Mouse (Mus musculus): Measurements from ENCODE around the gene Btbd6. TPM values are rescaled to one million over a fixed set of nuclear protein-coding genes. Genes with fewer than 3 reads are reported as not detected.

The Btbd6 gene
- polyA plus RNA-seq, 1 experiment from 2014 or later, result 30.3 TPM

DNA sequence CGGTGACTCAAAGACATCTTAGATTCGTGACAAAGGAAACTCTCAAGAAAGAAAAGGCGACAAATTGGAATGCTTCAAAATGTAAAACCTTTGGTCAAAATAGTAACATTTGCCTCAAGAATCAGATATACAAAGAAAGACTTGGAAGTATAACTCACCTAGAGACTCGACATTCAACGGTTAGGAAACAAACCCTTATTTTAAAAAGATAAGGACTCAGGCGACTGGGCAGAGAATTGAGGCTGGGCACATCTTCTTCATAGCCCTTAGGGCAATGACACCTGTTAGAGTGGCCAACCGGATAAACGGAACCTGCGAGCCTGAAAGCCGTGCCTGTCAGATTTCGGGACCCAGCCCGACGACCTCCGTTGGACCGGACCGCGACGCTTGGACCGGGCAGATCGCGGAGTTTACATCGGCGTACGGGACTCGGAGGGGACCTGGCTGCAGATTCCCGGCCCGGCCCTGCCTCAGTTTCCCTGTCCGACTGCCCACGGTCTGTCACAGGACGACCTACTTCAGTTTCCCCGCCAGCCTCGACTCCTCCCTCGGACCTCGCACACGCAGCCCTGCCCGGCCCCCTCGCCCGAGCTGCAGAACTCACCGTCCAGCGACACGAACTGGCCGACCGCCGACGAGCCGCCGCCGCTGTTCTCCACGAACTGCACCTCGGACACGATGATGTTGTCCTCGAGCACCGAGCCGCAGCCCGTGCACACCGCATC, 23.4 kb downstream of the Btbd6 start:
- Histone ChIP-seq H3K36me3 (ENCODE audit: poor library complexity, severe bottlenecking) (peaks cover 18% of the 10 kb centered on the region; the same call in 1 of the 2 replicates), H3K9me3 (replicated peaks) (no peaks in the 10 kb centered on the region), H3K4me1 (peaks cover 24% of the 10 kb centered on the region), H3K9ac (peak overlapping the region; percentile 96), H3K4me2 (peak overlapping the region; percentile 88), H3K27ac (peak overlapping the region; percentile 89), H3K4me3 (peak overlapping the region; percentile 86), H3K27me3 (no peaks in the 10 kb centered on the region)
- no peak for ATAC-seq
- WGBS, result 1% methylated on average over 54 of the region's 56 CpGs

DNA sequence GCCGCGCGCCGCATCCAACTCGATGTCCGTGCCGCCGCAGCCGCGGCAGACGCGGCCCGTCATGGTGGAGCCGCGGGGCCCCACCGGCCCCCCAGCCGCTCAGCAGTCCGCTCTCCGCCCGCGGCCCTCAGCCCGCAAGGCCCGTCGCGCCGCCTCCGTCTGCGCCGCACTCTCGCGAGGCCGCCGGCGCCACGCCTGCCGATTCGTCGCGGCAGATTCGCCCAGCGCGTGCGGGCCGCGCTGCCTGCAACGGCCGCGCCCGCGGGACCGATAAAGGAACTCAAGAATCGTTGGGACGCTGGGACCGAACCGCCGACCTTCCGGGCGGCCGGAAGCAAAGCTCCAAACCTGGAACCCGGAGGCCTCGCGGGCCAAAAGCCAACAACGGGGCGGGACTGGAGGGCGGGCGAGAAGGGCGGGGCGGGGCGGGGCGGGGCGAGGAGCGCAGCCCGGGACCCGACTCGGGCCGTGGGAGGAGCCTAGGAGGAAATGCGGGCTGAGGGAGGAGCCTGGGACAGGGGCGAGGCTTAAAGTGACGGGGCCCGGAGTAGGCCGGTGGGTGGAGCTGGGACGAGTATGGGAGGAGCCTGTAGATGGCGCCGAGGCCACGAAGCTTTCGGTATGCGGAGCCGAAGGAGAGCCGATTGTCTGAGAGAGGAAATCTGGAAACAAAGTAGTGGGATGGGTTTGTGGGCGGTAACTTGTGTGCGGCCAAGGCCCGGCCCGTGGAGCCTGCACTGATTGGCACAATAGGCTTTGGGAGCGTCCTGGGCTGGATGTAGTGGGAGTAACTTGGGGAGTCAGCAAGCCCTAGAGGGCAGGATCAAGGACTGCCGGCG, 24.2 kb downstream of the Btbd6 start, which contains the start of gene Brf1:
Gene Brf1 (minus strand): TSS at position 411 of the 839 bp plus-strand sequence.
- Histone ChIP-seq H3K4me3 (peak within 1 kb of the TSS; percentile 86), H3K9me3 (replicated peaks) (no peaks in the 10 kb centered on the region), H3K36me3 (ENCODE audit: poor library complexity, severe bottlenecking) (peaks cover 17% of the 10 kb centered on the region; the same call in 1 of the 2 replicates), H3K4me1 (peaks cover 24% of the 10 kb centered on the region), H3K4me2 (peak within 1 kb of the TSS; percentile 88), H3K27ac (peak within 1 kb of the TSS; percentile 89), H3K27me3 (no peaks in the 10 kb centered on the region), H3K9ac (peak within 1 kb of the TSS; percentile 96)
- ATAC-seq, result peak; percentile 99
- under 1% methylated on average over 95 of the region's 96 CpGs for WGBS

DNA sequence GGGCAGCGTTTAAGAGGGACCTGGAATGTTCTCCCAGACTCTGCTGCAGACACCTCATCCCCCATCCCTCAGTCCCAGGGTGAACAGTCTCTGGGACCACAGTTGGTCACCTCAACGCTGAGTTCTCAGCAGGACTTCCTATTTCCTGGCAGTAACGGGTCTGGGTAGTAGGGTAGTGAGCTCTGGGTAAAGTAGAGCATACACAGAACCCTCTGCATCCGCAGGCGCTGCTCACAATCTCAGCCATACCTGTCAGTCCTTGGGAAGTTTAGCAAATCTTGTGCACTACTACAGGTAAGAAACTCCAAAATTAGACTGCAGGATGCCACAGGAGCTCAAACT, 24.8 kb downstream of the Btbd6 start:
- WGBS, result 6% methylated on average over 5 of the region's 5 CpGs
- Histone ChIP-seq H3K27me3 (no peaks in the 10 kb centered on the region), H3K4me2 (peak overlapping the region; percentile 70), H3K9ac (peak overlapping the region; percentile 72), H3K4me1 (peaks cover 24% of the 10 kb centered on the region), H3K9me3 (replicated peaks) (no peaks in the 10 kb centered on the region), H3K4me3 (peak overlapping the region; percentile 86), H3K36me3 (ENCODE audit: poor library complexity, severe bottlenecking) (peaks cover 11% of the 10 kb centered on the region; the same call in 1 of the 2 replicates), H3K27ac (peak overlapping the region; percentile 82)
- ATAC-seq, result no peak

DNA sequence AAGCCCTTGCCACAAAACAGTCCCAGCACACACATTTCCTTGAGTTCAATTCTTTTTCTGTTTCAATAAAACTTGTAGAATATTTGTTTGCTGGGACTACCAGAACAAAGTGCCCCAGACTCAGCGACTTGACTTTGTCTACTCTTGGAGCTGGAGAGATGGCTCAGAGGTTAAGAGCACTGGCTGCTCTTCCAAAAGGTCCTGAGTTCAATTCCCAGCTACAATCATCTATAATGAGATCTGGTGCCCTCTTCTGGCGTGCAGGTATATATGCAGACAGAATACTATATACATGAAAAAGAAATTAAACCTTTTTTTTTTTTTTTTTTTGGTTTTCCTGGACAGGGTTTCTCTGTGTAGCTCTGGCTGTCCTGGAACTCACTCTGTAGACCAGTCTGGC, 26.4 kb downstream of the Btbd6 start:
- Histone ChIP-seq H3K4me2 (no peak overlapping the region), H3K4me3 (no peak overlapping the region), H3K4me1 (peaks cover 24% of the 10 kb centered on the region), H3K36me3 (ENCODE audit: poor library complexity, severe bottlenecking) (no peaks in the 10 kb centered on the region), H3K9me3 (replicated peaks) (no peaks in the 10 kb centered on the region), H3K27me3 (no peaks in the 10 kb centered on the region), H3K27ac (no peak overlapping the region), H3K9ac (no peak overlapping the region)
- WGBS, result 42% methylated on average over 2 of the region's 2 CpGs
- no peak for ATAC-seq

DNA sequence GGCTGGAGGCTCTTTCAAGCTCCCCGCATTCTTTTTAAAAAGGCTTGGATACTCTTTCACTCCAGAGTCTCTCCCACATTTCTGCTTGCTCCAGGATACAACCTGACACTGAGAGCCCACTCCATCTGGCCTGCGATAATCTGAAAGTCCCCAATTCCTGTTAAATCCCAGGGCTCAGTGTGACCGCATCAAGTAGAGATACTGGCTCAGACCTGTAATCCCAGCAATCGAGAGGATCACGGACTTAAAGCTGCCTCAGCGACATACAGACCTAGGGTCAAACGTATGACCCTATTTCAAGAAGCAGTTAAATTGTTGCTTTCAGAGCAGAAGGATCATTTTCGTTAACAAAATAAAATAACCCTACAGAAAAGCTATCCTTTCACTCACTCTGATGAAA, 27.7 kb downstream of the Btbd6 start:
- Histone ChIP-seq H3K4me1 (peaks cover 13% of the 10 kb centered on the region), H3K9ac (no peak overlapping the region), H3K27ac (no peak overlapping the region), H3K9me3 (replicated peaks) (no peaks in the 10 kb centered on the region), H3K27me3 (no peaks in the 10 kb centered on the region), H3K4me2 (no peak overlapping the region), H3K4me3 (no peak overlapping the region), H3K36me3 (ENCODE audit: poor library complexity, severe bottlenecking) (no peaks in the 10 kb centered on the region)
- no peak for ATAC-seq
- 80% methylated on average over 8 of the region's 8 CpGs for WGBS

DNA sequence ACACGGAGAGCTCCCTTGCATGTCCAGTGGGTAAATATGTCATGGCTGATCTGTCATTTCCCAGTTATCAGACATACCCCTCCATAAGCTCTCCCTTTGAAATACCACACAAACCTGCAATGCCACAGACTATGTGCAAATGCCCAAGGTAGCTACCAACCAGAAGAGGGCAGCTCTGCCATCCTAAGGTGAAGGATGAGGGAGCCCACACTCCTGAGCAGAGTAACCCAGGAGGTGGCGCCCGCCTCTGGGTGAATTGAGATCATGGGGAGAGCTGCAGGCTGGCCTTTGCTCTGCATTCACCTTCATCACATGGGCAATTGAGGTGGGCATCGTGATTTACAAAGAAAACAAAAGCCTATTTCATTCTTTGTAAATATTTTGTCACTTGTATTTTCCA, 28.7 kb downstream of the Btbd6 start:
- no peak overlapping the region for H3K9ac ChIP-seq
- H3K27ac ChIP-seq, result no peak overlapping the region
- H3K4me1 ChIP-seq, result peaks cover 5% of the 10 kb centered on the region
- H3K9me3 ChIP-seq (replicated peaks), result no peaks in the 10 kb centered on the region
- H3K27me3 ChIP-seq, result no peaks in the 10 kb centered on the region
- no peak for ATAC-seq
- WGBS, result 24% methylated on average over 4 of the region's 4 CpGs
- no peak overlapping the region for H3K4me3 ChIP-seq
- H3K4me2 ChIP-seq, result no peak overlapping the region
- H3K36me3 ChIP-seq (ENCODE audit: poor library complexity, severe bottlenecking), result no peaks in the 10 kb centered on the region

DNA sequence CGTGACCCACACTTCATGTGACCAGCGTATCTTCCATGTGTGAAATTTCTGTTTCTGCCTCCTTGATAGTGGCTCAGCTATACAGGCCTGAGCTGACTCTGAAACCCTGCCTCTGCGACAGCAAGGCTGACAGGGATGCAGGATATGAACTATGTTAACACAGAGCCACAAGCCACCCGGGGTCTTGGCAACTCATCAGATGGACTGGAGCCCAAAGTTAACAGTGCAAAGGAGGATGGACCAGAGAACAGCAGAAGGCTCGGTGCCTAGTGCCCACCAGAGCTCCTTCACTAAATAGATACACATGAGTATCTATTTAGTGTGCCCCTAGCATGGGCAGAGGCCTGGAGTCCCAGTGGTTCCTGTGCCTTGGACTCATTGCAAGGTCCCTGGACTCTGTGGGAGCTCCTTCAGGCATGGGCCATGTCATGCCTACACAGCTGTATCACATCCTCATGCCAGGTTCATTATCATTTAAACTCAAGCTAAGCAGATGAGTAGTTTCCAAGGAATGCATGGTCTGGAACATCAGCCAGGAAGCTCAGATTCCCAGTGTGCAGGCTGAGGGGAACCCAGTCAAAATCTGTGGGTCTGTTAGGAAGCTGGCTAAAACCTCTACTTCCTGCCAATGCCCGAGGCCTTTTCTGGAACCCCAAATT, 35.5 kb downstream of the Btbd6 start:
- Histone ChIP-seq H3K27me3 (no peaks in the 10 kb centered on the region), H3K4me3 (no peak overlapping the region), H3K27ac (no peak overlapping the region), H3K4me2 (no peak overlapping the region), H3K4me1 (peaks cover 33% of the 10 kb centered on the region), H3K9me3 (replicated peaks) (no peaks in the 10 kb centered on the region), H3K9ac (no peak overlapping the region), H3K36me3 (ENCODE audit: poor library complexity, severe bottlenecking) (no peaks in the 10 kb centered on the region)
- WGBS, result 87% methylated on average over 6 of the region's 6 CpGs
- ATAC-seq, result no peak

DNA sequence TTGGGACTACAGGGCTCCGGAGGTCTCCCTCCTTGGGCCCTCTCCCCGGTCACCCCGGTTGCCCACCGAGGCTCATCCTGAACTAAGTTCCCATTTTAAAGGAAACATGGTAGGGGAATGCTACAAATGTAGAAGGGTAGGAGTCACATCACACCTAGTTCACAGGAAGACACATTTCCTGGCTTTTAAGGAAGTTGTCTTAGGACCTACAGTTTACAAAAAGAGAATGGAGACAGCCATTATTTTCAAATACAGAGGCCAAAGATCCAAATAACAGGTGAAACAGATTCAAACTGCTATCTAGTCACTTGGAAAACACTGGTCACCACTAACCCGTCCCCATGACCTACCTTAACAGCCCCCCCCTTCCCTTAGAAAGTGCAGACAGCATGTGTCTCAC, 36.2 kb downstream of the Btbd6 start:
- Histone ChIP-seq H3K4me3 (no peak overlapping the region), H3K4me1 (peaks cover 39% of the 10 kb centered on the region), H3K27ac (peak overlapping the region; percentile 32; the same call in 1 of the 2 replicates), H3K9me3 (replicated peaks) (no peaks in the 10 kb centered on the region), H3K9ac (no peak overlapping the region), H3K27me3 (no peaks in the 10 kb centered on the region), H3K36me3 (ENCODE audit: poor library complexity, severe bottlenecking) (no peaks in the 10 kb centered on the region), H3K4me2 (no peak overlapping the region)
- 90% methylated on average over 5 of the region's 5 CpGs for WGBS
- no peak for ATAC-seq

DNA sequence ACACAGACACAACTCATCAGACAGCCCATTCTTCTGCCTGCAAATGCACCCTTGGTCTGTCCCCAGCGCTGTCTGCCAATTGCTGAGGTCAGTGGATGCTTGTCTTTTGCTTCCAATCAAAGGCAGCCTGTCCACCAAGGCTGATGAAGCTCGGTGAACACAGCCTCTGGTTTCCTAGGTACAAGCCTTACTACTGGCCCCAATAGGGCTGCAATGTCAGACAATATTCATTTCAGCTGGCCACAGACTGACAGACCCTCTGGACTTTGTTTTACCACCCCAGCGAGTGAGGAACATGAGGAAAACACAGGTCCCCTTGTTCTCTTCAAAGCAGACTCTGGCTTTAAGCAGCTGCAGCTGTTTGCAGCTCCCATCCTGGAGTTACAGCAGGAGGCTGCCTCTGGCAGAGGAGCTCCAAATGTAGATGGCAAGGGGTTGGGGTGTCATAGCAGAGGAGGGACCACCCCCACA, 36.8 kb downstream of the Btbd6 start:
- no peaks in the 10 kb centered on the region for H3K9me3 ChIP-seq (replicated peaks)
- no peak overlapping the region for H3K4me3 ChIP-seq
- H3K9ac ChIP-seq, result peak overlapping the region; percentile 86
- no peak for ATAC-seq
- peaks cover 43% of the 10 kb centered on the region for H3K4me1 ChIP-seq
- H3K27me3 ChIP-seq, result no peaks in the 10 kb centered on the region
- H3K36me3 ChIP-seq (ENCODE audit: poor library complexity, severe bottlenecking), result no peaks in the 10 kb centered on the region
- H3K4me2 ChIP-seq, result peak overlapping the region; percentile 61
- H3K27ac ChIP-seq, result peak overlapping the region; percentile 89
- WGBS, result 60% methylated on average over 3 of the region's 3 CpGs

DNA sequence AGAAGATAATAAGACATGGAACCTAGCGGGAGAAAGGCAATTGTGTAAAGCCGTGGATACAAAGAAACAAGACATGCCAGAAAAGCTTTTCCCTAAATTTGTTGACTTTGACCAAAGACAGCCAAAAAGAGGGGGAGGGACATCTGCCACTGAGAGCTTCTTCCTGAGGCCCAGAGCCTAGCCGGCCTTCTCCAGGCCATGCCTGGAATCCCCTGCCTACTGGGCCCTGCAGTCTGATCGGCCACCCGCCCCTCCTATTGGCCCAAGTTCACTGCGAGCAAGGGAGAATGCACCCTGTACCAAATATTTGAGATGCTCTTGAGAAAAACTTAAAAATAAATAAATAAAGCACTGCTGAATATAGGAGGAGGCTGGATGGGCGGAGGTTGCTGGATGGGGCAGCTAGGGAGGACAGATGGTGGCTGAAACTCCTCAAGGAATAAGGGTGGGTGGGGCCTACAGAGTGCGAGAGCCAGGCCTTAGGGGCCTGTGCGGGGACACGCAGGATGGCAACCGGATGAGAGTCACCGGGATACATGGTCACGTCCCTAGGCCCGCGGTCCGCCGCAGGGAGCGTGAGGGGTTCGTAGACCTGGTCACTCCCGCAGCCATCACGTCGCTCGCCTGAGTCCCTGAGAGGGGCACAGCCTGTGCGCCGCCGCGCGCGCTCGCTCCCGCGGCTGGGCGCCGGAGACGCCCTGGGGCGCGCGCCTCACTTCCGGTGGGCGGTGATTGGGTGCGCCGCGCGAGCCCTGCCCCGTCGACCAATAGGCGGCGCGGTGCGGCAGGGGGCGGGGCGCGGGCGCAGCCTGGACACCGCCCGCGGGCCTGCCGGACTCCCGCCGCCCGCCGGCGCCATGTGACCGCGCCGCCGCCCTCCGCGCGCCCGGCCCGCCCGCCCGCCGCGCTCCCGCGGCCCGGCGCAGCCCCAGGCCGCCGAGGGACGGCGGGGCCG, 37.6 kb downstream of the Btbd6 start, which contains the start of gene Pacs2:
Gene Pacs2 (plus strand): TSS at position 905 of the 955 bp plus-strand sequence.
- Histone ChIP-seq H3K4me2 (peak within 1 kb of the TSS; percentile 93), H3K27me3 (no peaks in the 10 kb centered on the region), H3K36me3 (ENCODE audit: poor library complexity, severe bottlenecking) (0 out of 2 replicates have a peak, but pooled peaks cover 3% of the 10 kb centered on the region), H3K9ac (peak within 1 kb of the TSS; percentile 97), H3K27ac (peak within 1 kb of the TSS; percentile 89), H3K4me1 (peaks cover 43% of the 10 kb centered on the region), H3K4me3 (peak within 1 kb of the TSS; percentile 87), H3K9me3 (replicated peaks) (no peaks in the 10 kb centered on the region)
- 3% methylated on average over 45 of the region's 85 CpGs for WGBS
- ATAC-seq, result peak; percentile 94

Data from forebrain, embryonic 13.5 days (tissue).